Mouse (Mus musculus) erythroblast, adult 5-6 weeks (primary cell): Measurements from ENCODE around the gene Adh5. TPM values are rescaled to one million over a fixed set of nuclear protein-coding genes. Genes with fewer than 3 reads are reported as not detected.

Experiments
- ATAC-seq: replicated peaks from 2 replicates; pipeline ENCODE4 v1.8.0; 2016; ENCODE audit warnings: moderate number of reproducible peaks, mild to moderate bottlenecking, moderate TSS enrichment, inconsistent platforms; ENCODE audit not compliant: poor library complexity, low FRiP score, severe bottlenecking
- total RNA-seq, 2 experiments: library from RNA; stranded (forward) in 1 of 2; stranded (reverse) in 1 of 2; fragments of 150-400 nt in 1 of 2; fragments of 200-764, 138-1000 nt in 1 of 2; gene quantifications; 2 replicates each; pipeline versions ENCODE4 v1.2.3 to v1.2.4; 2015 to 2017; ENCODE audit warnings: low replicate concordance in 2 of 2

The Adh5 gene
- total RNA-seq, 2 experiments from 2014 or later, result 14.6 to 29.0 TPM

DNA sequence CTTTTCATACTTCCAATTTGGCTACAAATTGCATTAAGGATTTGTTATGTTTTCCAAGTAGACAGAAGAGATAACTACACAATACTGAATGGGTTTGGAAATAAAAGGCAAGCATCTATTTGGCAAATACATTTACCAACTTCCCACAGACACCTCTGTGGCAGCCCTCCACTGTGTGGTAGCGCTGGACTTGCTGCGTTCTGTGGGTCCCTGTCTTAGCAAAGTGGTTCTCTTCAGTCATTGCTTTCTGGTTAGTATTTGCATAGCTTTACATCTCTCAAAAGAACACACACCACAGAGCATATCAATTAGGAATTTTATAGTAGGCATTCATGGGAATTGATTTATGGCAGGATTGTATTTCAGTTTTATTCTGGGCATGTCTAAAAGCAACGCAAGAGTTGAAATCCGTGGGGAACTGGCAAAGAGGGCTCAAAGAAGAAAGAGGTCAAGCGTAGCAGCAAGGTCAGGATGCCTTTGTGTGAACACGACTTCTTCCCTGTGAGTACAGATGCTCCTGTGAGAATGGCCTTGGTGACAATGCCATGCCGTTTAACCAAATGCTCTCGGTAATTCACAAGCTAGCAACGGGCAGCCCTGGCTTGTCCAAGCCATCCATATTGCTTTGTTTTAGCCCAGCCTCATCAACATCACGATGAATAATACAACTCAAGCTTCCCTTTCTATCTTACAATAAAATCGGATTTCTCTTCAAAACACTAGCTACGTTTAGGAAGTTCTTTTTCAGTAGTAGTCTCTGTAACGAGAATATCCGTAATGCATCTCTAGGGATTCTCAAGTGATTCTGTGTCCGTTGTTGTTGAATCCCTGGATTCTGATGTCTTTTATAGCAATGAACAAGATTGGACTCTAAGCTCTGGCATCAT, 57.2 kb downstream of the Adh5 start:
- ATAC-seq, result no peak

DNA sequence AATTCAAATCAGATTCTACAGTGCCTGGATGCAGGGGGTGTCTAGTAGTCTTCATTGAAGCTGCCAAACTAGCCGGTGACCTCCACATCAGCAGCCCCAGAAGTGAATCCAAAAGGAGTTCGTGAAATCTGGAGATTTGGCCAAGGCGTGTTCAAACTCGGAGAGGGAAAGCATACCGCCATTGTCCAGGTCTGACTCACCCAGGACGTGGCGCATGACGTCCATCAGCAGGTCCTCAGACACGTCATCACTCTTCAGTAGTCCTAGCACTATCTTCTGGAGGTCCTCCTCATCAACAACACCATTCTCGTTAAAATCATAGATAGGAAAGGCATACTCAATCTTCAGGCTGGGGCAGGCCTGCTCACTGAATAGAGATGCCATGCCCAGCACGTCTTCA, 60.9 kb downstream of the Adh5 start:
- no peak for ATAC-seq

Other genes with a start within 250 kb of the Adh5 start
- gene 4930579F01Rik, start 249.3 kb upstream of the Adh5 start, total RNA-seq (2015; ENCODE audit: low replicate concordance), result not detected in 2 replicates
- not detected in 2 replicates for gene 4930579F01Rik, start 249.3 kb upstream of the Adh5 start, total RNA-seq (2017; ENCODE audit: low replicate concordance)
- gene Adh7, start 225.3 kb upstream of the Adh5 start, total RNA-seq (2015; ENCODE audit: low replicate concordance), result not detected in 2 replicates
- gene Adh7, start 225.3 kb upstream of the Adh5 start, total RNA-seq (2017; ENCODE audit: low replicate concordance), result not detected in 2 replicates
- gene Adh1, start 182.1 kb upstream of the Adh5 start, total RNA-seq (2015; ENCODE audit: low replicate concordance), result not detected in 2 replicates
- gene Adh1, start 182.1 kb upstream of the Adh5 start, total RNA-seq (2017; ENCODE audit: low replicate concordance), result not detected in 2 replicates
- not detected in 2 replicates for gene Adh6a, start 129.8 kb upstream of the Adh5 start, total RNA-seq (2015; ENCODE audit: low replicate concordance)
- not detected in 2 replicates for gene Adh6a, start 129.8 kb upstream of the Adh5 start, total RNA-seq (2017; ENCODE audit: low replicate concordance)
- not detected in 2 replicates for gene Adh6b, start 101.3 kb upstream of the Adh5 start, total RNA-seq (2015; ENCODE audit: low replicate concordance)
- not detected in 2 replicates for gene Adh6b, start 101.3 kb upstream of the Adh5 start, total RNA-seq (2017; ENCODE audit: low replicate concordance)
- gene Adh4, start 27.6 kb upstream of the Adh5 start, total RNA-seq (2015; ENCODE audit: low replicate concordance), result not detected in 2 replicates
- not detected in 2 replicates for gene Adh4, start 27.6 kb upstream of the Adh5 start, total RNA-seq (2017; ENCODE audit: low replicate concordance)
- gene Metap1, start 46.4 kb downstream of the Adh5 start, total RNA-seq (2015; ENCODE audit: low replicate concordance), result 10.0 and 15.3 TPM in 2 replicates
- gene Metap1, start 46.4 kb downstream of the Adh5 start, total RNA-seq (2017; ENCODE audit: low replicate concordance), result 18.2 and 21.3 TPM in 2 replicates
- 55.5 and 73.6 TPM in 2 replicates for gene Eif4e, start 83.1 kb downstream of the Adh5 start, total RNA-seq (2015; ENCODE audit: low replicate concordance)
- gene Eif4e, start 83.1 kb downstream of the Adh5 start, total RNA-seq (2017; ENCODE audit: low replicate concordance), result 53.2 and 70.4 TPM in 2 replicates